Mouse (Mus musculus) ES-Bruce4 (cell line): ENCODE results near the gene Exo1.

Experiments used
- CTCF ChIP-seq: IDR thresholded peaks from one replicate; pipeline ENCODE4 v1.8.1; 2011; ENCODE audit warnings: low read depth, low read length
- EP300 ChIP-seq: IDR thresholded peaks from 2 replicates; pipeline ENCODE4 v1.6.1; 2011; ENCODE audit warnings: low read depth, low read length; ENCODE audit not compliant: insufficient read depth
- POLR2A ChIP-seq: IDR thresholded peaks from one replicate; pipeline ENCODE4 v1.8.1; 2011; ENCODE audit warnings: low read length; ENCODE audit not compliant: insufficient read depth

DNA sequence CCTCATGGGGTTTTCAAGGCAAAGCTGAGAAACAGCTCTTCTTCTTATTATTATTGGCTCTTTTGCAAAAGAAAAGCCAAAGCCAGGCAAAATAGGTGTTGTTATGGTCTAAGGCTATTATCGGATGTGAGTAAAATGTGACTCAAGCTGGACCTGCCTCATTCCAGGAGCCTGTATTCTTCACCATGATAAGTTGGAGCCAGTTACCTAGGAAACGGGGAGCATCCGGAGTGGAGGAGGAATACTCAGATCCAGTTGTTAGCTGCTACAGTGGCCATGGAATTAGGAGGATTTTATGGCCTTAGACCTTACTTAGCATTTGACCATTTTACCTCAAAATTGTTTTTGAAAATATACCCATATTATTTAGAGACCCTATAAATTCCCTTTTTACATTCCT is 9.7 kb upstream of the Exo1 start:
- TF ChIP-seq CTCF (no peak), POLR2A (no peak), EP300 (no peak)
